Mouse (Mus musculus) frontal cortex, adult (tissue): ENCODE data around the gene Samd8.

Source experiments
- ATAC-seq: cut with Nextera tagmentation; 2 replicates; pipeline ENCODE4 v1.9.2; 2017; ENCODE audit warnings: mild to moderate bottlenecking, moderate library complexity, mixed read lengths; ENCODE audit not compliant: low TSS enrichment

Gene Samd8

GRCm38 (mm10) chr14:21750008-21750880 is at the start of gene Samd8:
Gene Samd8, plus strand, starts transcription at chr14:21750531.
- ATAC-seq = peak; percentile 70

DNA sequence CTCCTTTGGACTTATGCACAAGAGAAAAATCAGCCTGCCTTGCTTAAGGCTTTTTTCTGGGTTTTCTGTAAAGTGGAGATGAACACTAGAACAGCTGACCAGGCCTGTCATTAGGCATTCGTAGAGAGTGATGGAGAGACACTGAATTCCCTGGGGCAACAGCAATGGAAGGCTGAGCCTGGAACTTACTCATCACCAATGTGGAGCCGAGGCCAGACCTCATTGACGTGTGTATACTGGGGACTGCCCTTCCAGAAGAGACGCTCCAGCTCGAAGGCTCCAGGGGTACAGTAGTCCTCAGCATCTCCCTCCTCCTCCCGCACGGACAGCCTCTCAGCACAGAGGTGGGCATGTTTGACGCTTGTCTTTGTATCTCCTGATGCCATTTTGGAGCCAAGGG is 47.6 kb upstream of the Samd8 start:
- no peak for ATAC-seq

- peak; percentile 25; the same call in 1 of the 2 replicates for ATAC-seq
These were observed 47.1 kb upstream of the Samd8 start for GRCm38 (mm10) chr14:21703255-21703654.

GRCm38 (mm10) chr14:21705462-21705861 is 44.9 kb upstream of the Samd8 start:
- ATAC-seq = no peak

DNA sequence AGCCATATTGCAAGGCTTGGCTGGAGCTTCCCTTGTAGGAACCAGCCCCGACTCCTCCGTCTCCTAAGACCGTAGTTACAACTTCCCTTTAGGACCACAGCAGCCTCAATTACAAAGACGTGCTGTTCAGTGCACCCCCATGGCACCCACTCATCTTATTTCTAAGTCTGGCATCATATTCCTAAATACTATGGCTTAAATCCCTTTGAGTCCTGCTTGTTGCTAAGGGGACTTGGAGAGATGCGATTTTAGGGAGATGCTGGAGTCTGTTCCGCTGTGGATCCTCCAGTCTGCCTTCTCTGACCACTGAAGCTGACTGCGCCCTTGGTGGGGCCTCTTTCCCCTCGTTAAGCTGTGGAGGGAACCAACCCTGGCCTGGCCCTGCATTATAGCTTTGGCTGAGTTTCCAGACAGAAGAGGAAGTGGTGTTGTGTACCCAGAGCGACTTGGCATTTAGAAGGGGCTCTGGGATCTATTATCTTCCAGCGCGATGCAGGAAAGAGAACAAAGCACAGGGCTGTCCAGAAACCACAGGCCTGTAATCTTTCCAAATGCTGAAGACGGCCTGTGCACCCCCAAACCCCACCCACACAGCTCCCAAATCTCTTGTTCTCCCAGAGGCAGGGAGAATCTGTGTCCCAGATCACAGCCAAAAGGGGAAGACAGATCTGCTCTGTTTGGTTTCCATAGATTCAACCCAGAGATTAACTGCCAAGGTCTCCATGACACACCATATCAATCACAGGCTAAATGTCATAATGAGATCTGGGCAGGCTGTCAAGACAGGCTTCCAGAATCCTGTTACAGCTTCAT is 43.4 kb upstream of the Samd8 start:
- ATAC-seq = peak; percentile 64

GRCm38 (mm10) chr14:21709545-21709944 is 40.8 kb upstream of the Samd8 start:
- ATAC-seq = no peak

- no peak for ATAC-seq
These were observed 39.1 kb upstream of the Samd8 start for GRCm38 (mm10) chr14:21711231-21711630.

DNA sequence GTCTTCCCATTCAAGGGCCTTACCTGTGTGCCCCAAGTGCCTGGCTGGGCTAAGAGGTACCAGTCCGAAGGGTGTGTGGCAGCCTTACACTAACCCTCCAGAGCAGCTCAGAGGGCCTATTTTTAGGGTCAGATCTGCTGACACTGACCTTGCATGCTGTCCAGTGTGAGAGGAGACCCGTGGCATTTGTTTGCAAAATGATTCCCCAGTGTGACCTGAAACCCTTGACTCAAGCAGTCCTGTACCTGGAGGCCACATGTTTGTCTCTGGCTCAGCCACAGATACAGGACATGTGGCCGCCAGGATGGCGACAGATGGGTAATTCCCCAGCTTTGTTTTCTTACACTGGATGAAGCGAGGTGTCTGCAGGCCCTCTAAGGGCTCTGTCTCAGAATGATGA is 35.8 kb upstream of the Samd8 start, which contains the start of gene Dupd1:
Dupd1 (minus strand) TSS at position 91 of the 400 bp plus-strand sequence.
- no peak for ATAC-seq

GRCm38 (mm10) chr14:21719646-21720383 is 30.5 kb upstream of the Samd8 start:
- no peak for ATAC-seq

DNA sequence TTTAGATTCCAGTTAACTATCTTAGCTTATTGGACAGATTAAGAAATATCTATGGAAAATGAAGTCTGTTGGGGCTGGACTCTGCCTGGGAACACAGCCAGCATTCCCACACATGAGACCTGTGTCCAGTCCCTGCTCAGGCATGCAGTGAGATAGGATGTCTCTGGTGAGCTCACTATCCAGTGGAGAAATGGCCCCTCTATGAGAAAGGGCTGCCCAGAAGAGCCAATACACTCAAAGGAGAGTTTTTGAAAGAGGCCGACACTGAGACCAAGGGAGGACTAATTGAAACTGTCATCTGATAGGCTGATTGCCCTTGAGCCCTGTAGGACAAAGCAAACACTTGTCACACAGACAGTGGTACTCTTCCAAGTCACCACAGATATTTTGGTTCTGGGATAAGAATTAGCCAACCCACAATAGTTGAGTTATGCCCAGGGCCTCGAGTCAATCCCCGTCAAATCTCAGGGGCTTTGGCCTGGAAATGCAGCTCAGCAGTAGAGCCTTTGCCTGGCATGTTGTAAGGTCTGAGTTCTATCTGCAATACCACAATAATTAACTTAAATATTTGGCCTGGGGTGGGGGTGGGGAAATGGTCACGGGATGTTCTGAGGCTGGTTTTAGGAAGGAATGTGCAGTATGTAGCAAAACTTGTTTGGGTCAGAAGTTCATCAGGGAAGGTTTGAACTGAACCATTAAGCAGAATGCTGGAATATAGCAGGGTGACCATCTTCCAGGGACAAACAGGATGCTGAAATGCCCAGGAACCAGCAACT is 29.7 kb upstream of the Samd8 start:
- no peak for ATAC-seq

- ATAC-seq = no peak
These were observed 28.2 kb upstream of the Samd8 start for GRCm38 (mm10) chr14:21722021-21722698.

DNA sequence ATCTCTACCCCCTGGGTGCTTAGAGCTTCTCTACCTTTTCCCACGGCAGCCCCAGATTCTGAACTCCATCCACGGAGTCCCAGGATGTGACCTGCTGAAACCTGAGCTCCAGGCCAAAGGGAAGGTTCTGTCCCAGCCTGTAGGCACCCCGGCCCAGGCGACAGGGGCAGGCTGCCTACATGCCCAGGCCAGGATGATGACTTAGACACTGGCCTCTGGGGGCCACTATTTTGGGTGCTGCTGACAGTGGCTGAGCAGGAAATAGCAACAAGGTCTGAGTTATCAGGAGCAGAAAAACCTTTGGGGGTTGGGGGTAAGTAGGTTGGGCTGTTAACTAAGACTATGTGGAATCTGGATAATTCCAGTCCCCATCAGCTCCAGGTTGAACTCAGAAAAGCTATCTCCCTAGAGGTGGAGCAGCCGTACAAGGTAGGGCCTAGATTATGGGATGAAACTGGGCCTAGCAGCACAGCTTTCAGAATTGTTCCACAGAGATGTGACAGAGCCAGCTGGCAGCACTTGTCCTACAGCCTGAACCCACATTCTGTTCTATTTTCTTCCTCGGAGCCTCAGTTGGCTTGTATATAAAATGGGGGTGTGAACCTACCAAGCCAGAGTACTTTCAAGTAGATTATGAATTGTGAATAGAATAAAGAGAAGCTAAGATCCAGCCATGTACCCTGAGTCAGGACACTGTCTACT is 21.1 kb upstream of the Samd8 start:
- peak; percentile 92 for ATAC-seq

- no peak for ATAC-seq
These were observed 20.4 kb upstream of the Samd8 start for GRCm38 (mm10) chr14:21729936-21730335.

DNA sequence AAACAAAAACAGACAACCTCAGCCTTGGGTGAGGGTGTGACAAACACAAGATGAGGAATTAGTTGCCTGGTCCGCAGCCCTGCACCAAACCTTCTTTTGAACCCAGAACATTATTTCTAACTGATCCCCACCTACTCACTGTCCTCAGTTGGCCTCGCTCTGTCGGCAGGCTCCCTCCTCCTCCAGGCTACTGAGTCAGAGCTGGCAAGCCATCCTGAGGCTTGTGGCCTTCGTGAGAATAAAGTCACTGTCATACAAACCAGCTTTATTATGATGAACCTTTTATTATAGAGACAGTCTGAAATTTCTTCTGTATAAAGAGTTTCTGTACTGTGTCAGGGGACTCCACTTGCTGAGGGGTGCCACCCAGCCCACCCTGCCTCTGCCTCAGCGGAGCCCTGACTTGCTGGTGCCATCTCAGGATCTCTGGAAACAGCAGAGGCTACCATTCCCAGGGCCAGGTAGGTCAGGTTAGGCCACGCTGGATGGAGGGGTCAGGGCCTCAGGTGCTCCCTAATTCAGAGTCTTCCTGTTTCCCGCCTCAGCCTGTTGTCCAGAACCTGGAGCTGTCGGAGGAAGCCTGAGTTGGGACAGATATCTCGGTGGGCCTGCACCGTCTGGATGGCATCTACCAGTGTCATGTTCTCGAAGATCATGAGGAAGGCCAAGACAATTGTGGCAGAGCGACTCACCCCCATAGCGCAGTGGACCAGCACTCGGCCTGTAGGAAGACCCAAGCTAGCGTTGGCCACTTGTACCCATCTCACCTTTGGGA is 17.0 kb upstream of the Samd8 start:
- ATAC-seq = peak; percentile 59; the same call in 1 of the 2 replicates

DNA sequence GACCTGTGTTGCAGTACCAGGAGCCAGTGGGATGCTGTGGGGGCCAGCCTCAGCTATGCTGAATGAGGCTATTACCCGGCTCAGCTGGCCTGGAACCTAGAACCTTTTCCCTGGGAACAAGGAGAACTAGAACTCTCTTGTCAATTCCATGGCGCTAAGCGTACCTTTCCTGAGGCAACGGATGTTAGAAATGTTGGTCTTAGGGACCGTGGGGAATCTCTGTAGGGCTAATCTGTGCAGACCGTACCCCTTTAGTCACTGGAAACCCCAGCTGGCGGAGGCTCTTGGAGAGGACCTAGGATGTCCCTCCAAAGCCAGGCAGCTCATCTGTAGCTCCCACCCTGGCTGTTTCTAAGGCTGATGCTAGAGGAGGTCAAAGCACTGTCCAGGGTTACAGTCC is 10.0 kb upstream of the Samd8 start:
- ATAC-seq = no peak

DNA sequence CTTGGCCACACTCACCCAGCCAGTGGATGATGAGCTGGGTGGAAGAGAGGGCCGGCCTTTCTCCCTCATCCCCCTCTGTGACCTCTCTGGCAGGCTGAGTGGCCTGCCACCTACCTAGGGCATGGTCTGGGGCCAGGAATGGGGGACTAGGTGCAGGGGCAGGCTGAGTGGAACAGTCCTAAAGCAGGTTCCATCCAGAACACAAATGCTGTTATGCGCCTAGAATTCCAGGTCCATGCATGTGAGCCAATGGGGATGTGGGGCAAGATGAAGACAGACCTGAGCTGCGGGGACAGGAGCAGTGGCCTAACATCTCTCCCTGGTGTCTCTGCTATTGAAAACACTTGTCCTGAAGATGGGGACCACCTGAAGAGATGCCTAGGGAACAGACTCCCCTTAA is 9.0 kb upstream of the Samd8 start:
- 0 out of 2 replicates have a peak, but pooled peaks have one; percentile 3 for ATAC-seq

GRCm38 (mm10) chr14:21741786-21742185 is 8.5 kb upstream of the Samd8 start:
- peak; percentile 87 for ATAC-seq

GRCm38 (mm10) chr14:21742441-21742840 is 7.9 kb upstream of the Samd8 start:
- ATAC-seq = no peak

DNA sequence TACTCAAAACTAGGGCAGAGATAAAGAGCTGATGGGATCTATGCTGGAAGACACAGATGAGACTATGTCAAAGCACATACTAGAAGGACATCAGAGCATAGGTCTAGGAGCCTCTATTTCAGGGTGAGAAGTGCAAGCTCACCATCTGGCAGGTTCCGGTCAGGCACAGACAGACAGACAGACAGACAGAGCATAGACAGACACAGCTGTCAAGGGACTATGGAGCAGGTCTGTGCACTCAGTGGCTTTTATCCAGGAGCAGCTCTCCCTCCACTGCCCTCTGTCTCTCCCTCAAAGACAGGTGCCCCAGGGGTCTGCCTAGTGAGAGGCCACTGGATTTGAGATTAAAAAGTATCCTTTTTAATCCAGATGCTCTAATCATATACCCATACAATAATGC is 6.2 kb upstream of the Samd8 start:
- no peak for ATAC-seq
